Mouse (Mus musculus) E14TG2a.4 (cell line): Measurements from ENCODE around the gene Etfb.

Source experiments
- H3K27me3 ChIP-seq: 2 replicates; pipeline ENCODE4 v1.6.1; 2014; ENCODE audit warnings: low read length, control low read depth; ENCODE audit not compliant: insufficient read depth
- H3K36me3 ChIP-seq: 2 replicates; pipeline ENCODE4 v1.6.1; 2014; ENCODE audit warnings: low read length, control low read depth; ENCODE audit not compliant: insufficient read depth
- H3K4me1 ChIP-seq: replicated peaks from 2 replicates; pipeline ENCODE4 v1.6.1; 2014; ENCODE audit warnings: low read depth, low read length, control low read depth
- H3K4me3 ChIP-seq: replicated peaks from 2 replicates; pipeline ENCODE4 v1.5.1; 2014; ENCODE audit warnings: mild to moderate bottlenecking, low read length
- H3K9me3 ChIP-seq: 2 replicates; pipeline ENCODE4 v1.6.1; 2014; ENCODE audit warnings: low read length, control low read depth
- CTCF ChIP-seq: conservative IDR thresholded peaks from 2 replicates; pipeline ENCODE4 v1.5.1; 2014; ENCODE audit warnings: low read length
- NANOG ChIP-seq: IDR thresholded peaks from 2 replicates; pipeline ENCODE4 v1.6.1; 2014; ENCODE audit warnings: borderline replicate concordance, low read length, mixed read lengths
- POU5F1 ChIP-seq: IDR thresholded peaks from 2 replicates; pipeline ENCODE4 v1.6.1; 2014; ENCODE audit warnings: low read length, borderline replicate concordance

Etfb gene

DNA sequence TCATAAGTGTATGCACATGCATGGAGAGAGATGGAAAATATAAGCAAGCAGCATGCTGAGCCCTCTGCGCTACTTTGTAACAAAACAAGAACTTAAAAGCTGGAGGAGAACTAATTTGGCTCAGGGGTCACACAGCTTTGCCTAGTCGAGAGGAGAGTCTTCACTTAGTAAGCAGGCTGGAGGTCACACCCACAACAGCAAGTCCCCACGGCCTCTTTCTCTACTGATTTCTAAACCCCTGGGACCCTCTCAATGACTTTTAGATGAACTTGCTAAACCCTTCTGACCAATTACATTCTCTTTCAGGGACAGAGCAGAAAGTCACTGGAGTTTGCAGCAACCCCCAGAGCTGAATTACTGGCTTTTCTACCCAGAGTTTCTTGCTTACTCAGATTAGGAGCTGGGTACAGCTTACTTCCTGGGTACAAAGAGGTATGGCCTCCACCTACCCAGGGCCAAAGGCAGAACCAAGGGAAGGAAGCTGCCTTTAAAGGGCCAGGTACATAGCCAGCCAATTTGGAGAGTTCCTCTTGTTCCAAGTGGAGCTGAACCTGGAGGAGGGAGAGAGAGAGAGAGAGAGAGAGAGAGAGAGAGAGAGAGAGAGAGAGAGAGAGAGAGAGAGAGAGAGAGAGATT, 19.8 kb upstream of the Etfb start:
- H3K4me1 ChIP-seq = peaks cover 17% of the 10 kb centered on the region
- H3K27me3 ChIP-seq = no peaks in the 10 kb centered on the region
- H3K36me3 ChIP-seq = no peaks in the 10 kb centered on the region
- no peak for TF ChIP-seq NANOG
- TF ChIP-seq CTCF = no peak
- no peak for TF ChIP-seq POU5F1
- H3K4me3 ChIP-seq = no peak overlapping the region
- H3K9me3 ChIP-seq = no peaks in the 10 kb centered on the region

DNA sequence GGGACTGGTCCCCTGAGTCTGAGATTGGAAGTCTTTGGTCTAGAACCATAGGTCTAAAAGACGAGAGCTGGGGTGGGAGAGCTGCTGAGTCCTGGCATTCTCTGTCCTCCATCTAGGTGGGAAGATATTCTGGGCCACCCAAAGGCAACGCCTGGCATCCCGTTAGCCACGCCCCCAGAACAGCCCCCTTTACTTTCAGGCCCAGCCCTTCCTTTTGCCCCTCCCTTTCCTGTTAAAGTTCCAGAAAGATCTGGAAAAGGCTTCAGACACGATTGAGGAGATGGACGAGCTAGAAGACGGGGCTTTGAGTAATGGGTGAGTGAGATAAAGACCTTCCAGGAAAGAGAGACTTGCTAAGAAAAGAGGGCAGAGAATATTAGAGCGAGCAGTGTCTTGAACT, 16.5 kb upstream of the Etfb start, which contains the start of gene Lim2:
Gene Lim2, plus strand, starts transcription at position 265 of the 400 bp plus-strand sequence.
- 0 out of 2 replicates have a peak, but pooled peaks cover 4% of the 10 kb centered on the region for H3K9me3 ChIP-seq
- TF ChIP-seq POU5F1 (no peak), NANOG (no peak), CTCF (no peak)
- no peaks in the 10 kb centered on the region for H3K36me3 ChIP-seq

DNA sequence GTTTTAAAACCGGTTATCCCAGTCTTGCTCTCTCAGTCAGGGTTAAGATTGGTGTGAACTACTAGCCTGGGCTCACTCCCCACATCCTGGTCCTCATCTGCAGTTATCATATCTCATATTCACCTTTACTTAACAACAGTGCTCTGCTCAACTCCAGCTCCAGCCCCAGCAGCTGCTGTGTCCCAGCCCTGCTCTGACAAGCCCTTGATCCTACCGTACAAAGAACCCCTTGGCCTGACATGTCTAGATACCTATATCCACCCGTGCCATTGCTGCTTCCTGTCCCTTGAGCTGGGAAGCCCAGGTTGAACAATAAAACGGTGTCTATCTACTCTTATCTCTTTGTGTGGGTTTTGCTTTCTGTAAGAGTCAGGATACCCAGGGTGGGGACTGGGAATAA, 14.4 kb upstream of the Etfb start:
- TF ChIP-seq CTCF (no peak), POU5F1 (no peak), NANOG (no peak)
- peaks cover 47% of the 10 kb centered on the region for H3K4me1 ChIP-seq
- H3K9me3 ChIP-seq = 0 out of 2 replicates have a peak, but pooled peaks cover 4% of the 10 kb centered on the region
- H3K4me3 ChIP-seq = no peak overlapping the region
- no peaks in the 10 kb centered on the region for H3K36me3 ChIP-seq
- no peaks in the 10 kb centered on the region for H3K27me3 ChIP-seq

More for the DNA sequence above, 16.5 kb upstream of the Etfb start, which contains the start of gene Lim2:
- no peaks in the 10 kb centered on the region for H3K27me3 ChIP-seq
- H3K4me3 ChIP-seq = peak within 1 kb of the TSS; percentile 29; the same call in 1 of the 2 replicates
- H3K4me1 ChIP-seq = peaks cover 35% of the 10 kb centered on the region

DNA sequence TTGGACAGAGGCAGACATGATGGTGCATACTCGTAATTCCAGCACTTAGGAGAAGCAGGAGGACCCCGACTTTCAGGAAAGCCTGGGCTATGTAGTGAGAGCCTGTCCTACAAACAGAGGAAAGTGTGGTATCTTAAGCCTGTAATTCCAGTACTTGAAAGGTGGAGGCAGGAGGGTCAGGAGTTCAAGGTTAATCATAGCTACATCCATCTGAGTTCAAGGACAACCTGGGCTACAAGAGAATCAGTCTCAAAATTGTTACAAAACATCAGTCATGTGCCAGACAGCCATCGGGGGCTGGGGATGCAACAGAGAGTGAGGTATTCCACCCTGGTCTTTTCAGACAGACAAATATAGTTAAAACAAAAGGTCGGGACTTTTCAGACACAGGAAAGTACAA, 11.0 kb upstream of the Etfb start:
- TF ChIP-seq POU5F1 (no peak), NANOG (peak; percentile 8; the same call in 1 of the 2 replicates)

DNA sequence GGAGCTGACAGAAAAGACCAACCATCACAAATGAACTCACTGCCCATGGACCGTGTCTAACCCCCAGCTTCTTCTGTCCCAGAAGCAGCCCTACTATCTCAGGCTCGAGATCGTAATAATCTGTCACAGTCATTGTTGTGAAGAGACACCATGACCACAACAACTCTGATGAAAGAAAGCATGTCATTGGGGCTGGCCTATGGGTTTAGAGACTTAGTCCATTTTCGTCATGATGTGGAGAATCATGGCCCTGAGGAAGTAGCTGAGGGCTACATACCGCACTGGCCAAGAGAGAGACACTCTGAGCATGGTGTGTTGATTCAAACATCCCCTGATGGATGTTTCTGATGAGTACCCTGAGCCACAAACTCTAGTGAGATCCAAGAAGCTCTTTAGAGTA, 9.2 kb upstream of the Etfb start:
- Histone ChIP-seq H3K27me3 (peaks cover 6% of the 10 kb centered on the region; the same call in 1 of the 2 replicates), H3K36me3 (no peaks in the 10 kb centered on the region), H3K4me3 (no peak overlapping the region), H3K4me1 (peaks cover 50% of the 10 kb centered on the region), H3K9me3 (0 out of 2 replicates have a peak, but pooled peaks cover 4% of the 10 kb centered on the region)
- TF ChIP-seq CTCF (no peak), NANOG (no peak), POU5F1 (no peak)

More for the DNA sequence above, 11.0 kb upstream of the Etfb start:
- no peaks in the 10 kb centered on the region for H3K36me3 ChIP-seq
- H3K9me3 ChIP-seq = 0 out of 2 replicates have a peak, but pooled peaks cover 4% of the 10 kb centered on the region
- peaks cover 55% of the 10 kb centered on the region for H3K4me1 ChIP-seq
- no peaks in the 10 kb centered on the region for H3K27me3 ChIP-seq
- H3K4me3 ChIP-seq = no peak overlapping the region

DNA sequence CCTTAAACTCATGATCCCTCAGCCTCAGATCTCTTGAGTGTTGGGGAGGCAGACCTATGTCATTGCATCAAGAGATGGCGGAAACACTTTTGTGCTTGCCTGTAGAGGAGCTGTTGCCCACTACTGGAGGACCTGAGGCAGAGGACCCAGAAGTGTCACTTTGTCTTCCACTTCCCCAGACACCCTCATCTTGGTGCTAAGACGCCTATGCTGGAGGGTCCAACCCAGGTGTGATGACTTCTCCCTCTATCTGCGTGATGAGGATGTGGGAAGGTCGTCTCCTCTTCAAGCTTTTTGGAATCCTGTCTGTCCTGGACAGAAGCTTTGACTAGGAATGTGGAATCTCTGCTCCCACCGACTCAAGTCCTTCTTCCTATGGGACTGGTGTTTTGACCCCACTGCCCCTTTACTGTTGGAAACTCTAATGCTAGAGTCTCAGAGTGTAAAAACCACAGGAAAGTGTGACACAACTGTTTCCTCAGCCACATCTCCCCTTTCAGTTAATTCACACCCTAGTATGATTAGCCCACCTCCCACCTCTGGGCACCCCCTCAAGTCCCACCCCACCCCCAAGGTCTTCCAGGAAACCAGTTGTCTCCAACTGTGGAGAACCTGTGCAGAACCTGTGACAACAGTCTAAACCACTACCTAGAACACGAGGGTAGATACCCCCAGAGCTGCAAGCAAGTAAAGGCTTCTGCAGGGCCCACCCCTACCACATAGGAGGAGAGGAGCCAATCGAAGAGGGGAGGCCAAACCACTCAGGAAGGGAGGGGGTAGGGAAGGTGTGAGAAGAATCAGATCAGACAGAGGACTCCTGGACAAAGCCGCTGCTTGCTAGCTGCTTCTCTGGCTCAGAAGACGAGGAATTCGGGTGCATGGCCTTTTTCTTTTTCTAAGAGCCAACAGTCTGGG, 7.3 kb upstream of the Etfb start, which contains the start of gene Nkg7:
Gene Nkg7, plus strand, starts transcription at position 733 of the 915 bp plus-strand sequence.
- no peaks in the 10 kb centered on the region for H3K36me3 ChIP-seq
- peaks cover 6% of the 10 kb centered on the region; the same call in 1 of the 2 replicates for H3K27me3 ChIP-seq
- H3K4me3 ChIP-seq = no peak within 1 kb of the TSS
- H3K9me3 ChIP-seq = 0 out of 2 replicates have a peak, but pooled peaks cover 3% of the 10 kb centered on the region
- H3K4me1 ChIP-seq = peaks cover 51% of the 10 kb centered on the region
- TF ChIP-seq POU5F1 (no peak), CTCF (no peak), NANOG (no peak)

DNA sequence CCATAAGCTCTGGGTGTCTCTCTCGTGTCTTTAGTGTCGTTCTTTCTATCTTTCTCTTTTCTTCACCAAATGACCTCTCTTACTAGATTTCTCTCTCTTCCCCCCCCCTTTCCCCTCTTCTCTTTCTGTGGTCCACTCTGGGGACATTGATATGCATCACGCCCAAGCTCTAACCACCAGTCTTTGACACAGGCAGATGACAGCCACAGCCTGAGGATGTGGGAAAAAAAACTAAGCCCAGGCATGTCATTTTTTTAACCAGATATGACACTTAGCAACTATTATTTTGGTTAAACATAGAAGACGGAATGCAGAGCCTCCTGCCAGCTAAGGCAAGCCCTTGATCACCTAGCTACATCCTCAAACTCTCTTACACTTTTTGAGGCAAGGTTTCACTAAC, 5.3 kb upstream of the Etfb start:
- H3K9me3 ChIP-seq = no peaks in the 10 kb centered on the region
- no peaks in the 10 kb centered on the region for H3K36me3 ChIP-seq
- H3K27me3 ChIP-seq = peaks cover 6% of the 10 kb centered on the region; the same call in 1 of the 2 replicates
- no peak overlapping the region for H3K4me3 ChIP-seq
- TF ChIP-seq POU5F1 (no peak), NANOG (no peak), CTCF (no peak)
- H3K4me1 ChIP-seq = peaks cover 55% of the 10 kb centered on the region

DNA sequence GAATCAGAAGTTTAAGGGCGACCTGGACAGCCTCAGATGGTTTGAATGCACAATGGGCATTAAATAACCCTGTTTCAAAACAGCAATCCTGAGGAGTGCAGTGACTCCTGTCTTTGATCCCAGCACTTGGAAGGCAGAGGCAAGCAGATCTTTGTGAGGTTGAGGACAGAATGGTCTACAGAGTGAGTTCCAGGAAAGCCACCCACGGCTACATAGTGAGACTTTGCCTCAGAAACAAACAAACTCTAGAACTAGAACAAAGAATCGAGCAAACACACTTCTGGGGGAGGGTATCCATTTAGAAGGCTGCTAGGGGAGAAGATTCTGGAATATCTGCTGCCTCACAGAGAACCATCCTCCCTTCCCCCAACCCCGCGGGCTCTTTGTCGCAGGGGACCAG, 3.4 kb upstream of the Etfb start, which contains the start of gene Cldnd2:
Gene Cldnd2, plus strand, starts transcription at position 301 of the 400 bp plus-strand sequence.
- H3K27me3 ChIP-seq = peaks cover 6% of the 10 kb centered on the region; the same call in 1 of the 2 replicates
- 0 out of 2 replicates have a peak, but pooled peaks cover under 1% of the 10 kb centered on the region for H3K36me3 ChIP-seq
- H3K9me3 ChIP-seq = no peaks in the 10 kb centered on the region
- H3K4me3 ChIP-seq = no peak within 1 kb of the TSS
- TF ChIP-seq POU5F1 (no peak), NANOG (no peak), CTCF (no peak)
- peaks cover 53% of the 10 kb centered on the region for H3K4me1 ChIP-seq
